Comparison of ENCODE assay signal across 16 mouse cellular contexts in the genomic region with DNA sequence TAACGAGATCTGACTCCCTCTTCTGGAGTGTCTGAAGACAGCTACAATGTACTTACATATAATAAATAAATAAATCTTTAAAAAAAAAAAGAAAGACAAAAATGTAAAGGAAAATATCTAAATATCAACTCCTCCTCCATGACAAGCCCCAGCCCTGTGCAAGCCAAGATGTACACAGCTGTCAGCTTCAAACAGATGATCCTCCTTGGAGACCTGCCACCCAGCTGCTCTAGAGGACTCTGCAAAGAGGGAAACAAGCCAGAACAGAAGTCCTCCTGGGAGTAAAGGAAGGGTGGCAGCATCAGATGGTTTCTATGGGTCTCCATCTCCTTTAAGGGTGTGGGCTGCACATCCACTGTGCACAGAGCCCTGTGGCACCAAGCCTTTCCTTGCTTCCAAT.
"Had no signal": no experiment of that assay in that cellular context is flagged by ENCODE, and none has a peak within 500 bp of the region (broad histone marks: within the 10 kb centered on the region; RNA-seq: fewer than 3 reads in every experiment).

No protein-coding gene starts in this region.

- H3K27ac ChIP-seq: kidney, postnatal 0 days; left cerebral cortex, adult 2 months; limb, embryonic 10.5 days; limb, embryonic 13.5 days; liver, embryonic 12.5 days; liver, embryonic 15.5 days had no signal

- H3K4me1 ChIP-seq: liver, embryonic 12.5 days; liver, embryonic 15.5 days had no signal

- H3K9me3 ChIP-seq: limb, embryonic 10.5 days; limb, embryonic 13.5 days; liver, embryonic 12.5 days; liver, embryonic 15.5 days had no signal

- H3K4me3 ChIP-seq: left cerebral cortex, adult 2 months; limb, embryonic 10.5 days; limb, embryonic 13.5 days; liver, embryonic 12.5 days; liver, embryonic 15.5 days had no signal

- H3K9ac ChIP-seq: limb, embryonic 13.5 days; liver, embryonic 12.5 days; liver, embryonic 15.5 days had no signal

- H3K36me3 ChIP-seq: limb, embryonic 10.5 days; limb, embryonic 13.5 days; liver, embryonic 12.5 days; liver, embryonic 15.5 days had no signal

- H3K27me3 ChIP-seq: limb, embryonic 13.5 days; liver, embryonic 12.5 days; liver, embryonic 15.5 days had no signal

- H3K4me2 ChIP-seq: limb, embryonic 13.5 days; liver, embryonic 12.5 days; liver, embryonic 15.5 days; midbrain, embryonic 11.5 days had no signal

- DNase-seq: kidney, adult 18-20 months; kidney, postnatal 36 days; layer of hippocampus, postnatal 36 days; liver; lung, postnatal 14 days; midbrain, embryonic 14.5 days; thymus, adult 18-20 months; thymus, postnatal 36 days had no signal

- ATAC-seq: intestine, embryonic 16.5 days; liver, embryonic 12.5 days had no signal
